In the genomic region with DNA sequence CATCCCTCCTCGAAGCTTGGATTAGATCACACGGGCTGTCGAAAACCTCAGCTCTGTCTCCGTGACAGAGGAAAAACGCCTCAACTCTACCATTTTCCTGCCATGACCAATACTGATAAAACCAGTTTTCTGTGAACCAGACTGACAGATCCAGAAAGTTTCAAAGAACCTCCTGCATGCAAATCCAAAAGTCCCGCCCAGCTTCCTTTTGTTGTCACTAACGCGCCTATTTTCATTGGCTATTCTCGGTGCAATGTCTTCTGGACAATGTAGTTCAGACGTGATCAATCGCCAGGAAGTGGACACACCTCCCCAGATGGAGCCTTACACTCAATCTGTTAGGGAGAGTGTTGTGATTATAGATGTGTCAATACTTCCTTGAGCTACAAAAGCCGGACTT, we compare ENCODE assay signal across 28 mouse cellular contexts. TPM values are rescaled to one million over a fixed set of nuclear protein-coding genes. Genes with fewer than 3 reads are reported as not detected.
A peak's percentile ranks its signal among the peaks of the same experiment; 100 is the strongest.
DNase-seq lines count a peak whose midpoint lies in the region; TF ChIP-seq lines count a peak whose summit lies in the region.
"Not testable (repeated sequence)": the region's sequence is repeated elsewhere in the genome, so short reads cannot be mapped to it uniquely, and the experiment has no call there.
"Had no signal": no experiment of that assay in that cellular context is flagged by ENCODE, and none has a peak within 500 bp of the region (broad histone marks: within the 10 kb centered on the region; RNA-seq: fewer than 3 reads in every experiment).

Gene Gm45783 (minus strand): TSS at position 143 of the 400 bp plus-strand sequence.

- peak; percentile 66 for DNase-seq in CH12.LX (ENCODE audit: extremely low read depth)
- peak; percentile 41 to 77 for DNase-seq in adrenal gland, adult (ENCODE audit: inconsistent age in 2 of 2, low spot score in 1 of 2)
- peak; percentile 0 for DNase-seq in brain, adult 2 months (ENCODE audit: low read depth, low spot score)
- peak; percentile 86 for DNase-seq in heart, adult 11 months
- DNase-seq in heart, postnatal 4 days: peak; percentile 6
- DNase-seq in kidney, postnatal 14 days: peak; percentile 7
- DNase-seq in liver, adult 2 months (ENCODE audit: extremely low read depth, low read depth, low spot score): peak; percentile 34

- not testable (repeated sequence) for TF ChIP-seq POLR2A in CH12.LX (IDR thresholded peaks at IDR 0.05; ENCODE audit: low read depth, low read length); liver, adult 2 months (IDR thresholded peaks at IDR 0.05; ENCODE audit: extremely low read depth, insufficient read depth, low read length); myocyte (IDR thresholded peaks at IDR 0.05; ENCODE audit: insufficient read length, low read depth)

- in situ Hi-C loops in CH12.LX (cut with MboI; ENCODE audit: low pct_ligation_motif_present, low pct_unique_long_range_greater_than_20kb, low sequenced_read_pairs): not testable (repeated sequence)

- not testable (repeated sequence) for H3K4me1 ChIP-seq in CH12.LX (ENCODE audit: control insufficient read depth in 1 of 2, insufficient read depth in 2 of 2); liver, adult 2 months (ENCODE audit: control insufficient read depth, insufficient read depth, low read length)

- H3K9ac ChIP-seq in CH12.LX (ENCODE audit: insufficient read depth, low read depth); liver, adult 2 months (ENCODE audit: low read depth, low read length): not testable (repeated sequence)

- not testable (repeated sequence) for H3ac ChIP-seq in myocyte (ENCODE audit: control insufficient read depth, insufficient read length)

- not testable (repeated sequence) for H3K27ac ChIP-seq in CH12.LX (ENCODE audit: insufficient read depth, low read depth); liver, adult 2 months (replicated peaks; ENCODE audit: insufficient read depth, low read depth, low read length)

- dilution Hi-C loops in CH12.LX (cut with MboI; ENCODE audit: extremely low pct_ligation_motif_present, extremely low pct_unique_long_range_greater_than_20kb, low sequenced_read_pairs): not testable (repeated sequence)

- H3K36me3 ChIP-seq in CH12.LX (replicated peaks in 1 of 2; ENCODE audit: control insufficient read depth in 1 of 2, insufficient read depth in 1 of 2, low read length in 1 of 2); liver, adult 2 months (ENCODE audit: control insufficient read depth, insufficient read depth, low read length); myocyte (ENCODE audit: control insufficient read depth, insufficient read depth): not testable (repeated sequence)

- not testable (repeated sequence) for H3K9me3 ChIP-seq in CH12.LX (replicated peaks; ENCODE audit: low read length)

- not testable (repeated sequence) for H3K27me3 ChIP-seq in CH12.LX (replicated peaks); liver, adult 2 months (ENCODE audit: control insufficient read depth, insufficient read depth, low read length); myocyte (ENCODE audit: control insufficient read depth, insufficient read depth, insufficient read length)

- peak within 1 kb of the TSS in 1 of 3 experiments; percentile 23 for H3K4me3 ChIP-seq in CH12.LX (replicated peaks in 1 of 3; ENCODE audit: low read depth in 2 of 3, low read length in 2 of 3, poor library complexity in 1 of 3)
- not testable (repeated sequence) for H3K4me3 ChIP-seq in liver, adult 2 months (ENCODE audit: insufficient read depth, low read depth, low read length); myocyte

- not testable (repeated sequence) for TF ChIP-seq EP300 in CH12.LX (IDR thresholded peaks at IDR 0.05; ENCODE audit: low read length)

- not testable (repeated sequence) for TF ChIP-seq RAD21 in CH12.LX (IDR thresholded peaks at IDR 0.05; ENCODE audit: low read depth, low read length)

- not testable (repeated sequence) for H3K79me2 ChIP-seq in CH12.LX (replicated peaks; ENCODE audit: control insufficient read depth, extremely low read depth, insufficient read depth, poor library complexity, severe bottlenecking); liver, adult 2 months (ENCODE audit: control insufficient read depth, insufficient read depth, low read length); myocyte (ENCODE audit: control insufficient read depth, insufficient read depth)

- H3K4me2 ChIP-seq in CH12.LX (ENCODE audit: insufficient read depth, low read depth, poor library complexity, severe bottlenecking): not testable (repeated sequence)
- H3K4me2 ChIP-seq in myocyte (ENCODE audit: low read depth): peak within 1 kb of the TSS; percentile 48

- TF ChIP-seq CTCF in CH12.LX (conservative IDR thresholded peaks at IDR 0.05 in 1 of 2, IDR thresholded peaks at IDR 0.05 in 1 of 2; ENCODE audit: low read depth in 2 of 2, low read length in 2 of 2); liver, adult 2 months (IDR thresholded peaks at IDR 0.05; ENCODE audit: low read depth, low read length): not testable (repeated sequence)

- WGBS in liver, adult 2 months: 33% methylated on average over 12 of the region's 12 CpGs

TF ChIP-seq in CH12.LX, 34 proteins besides CTCF, POLR2A, EP300 and RAD21:
- TF ChIP-seq HCFC1 (IDR thresholded peaks at IDR 0.05; ENCODE audit: low read depth, low read length): peak; percentile 74
- TF ChIP-seq ELF1 (IDR thresholded peaks at IDR 0.05; ENCODE audit: low read depth, low read length): 0 out of 2 replicates have a peak, but pooled peaks have one; percentile 31

RNA-seq across cellular contexts. Expression of gene Gm45783, which starts in this region (rescaled TPM):
- total RNA-seq in CH12.LX (2012; rRNA removed) (not detected in 2 replicates), CH12.LX (2014; rRNA removed) (not detected in 2 replicates)
- polyA plus RNA-seq in CH12.LX (2012; ENCODE audit: insufficient read length, low read depth) (not detected in 2 replicates), myocyte (2012; fragmentation: generic; extraction: Trizol) (not detected)
- not detected for total RNA-seq in heart, postnatal 4 days (2021)
- not detected in 2 replicates for total RNA-seq in liver, adult 2 months (2014; rRNA removed)
- polyA plus RNA-seq in liver, adult 2 months (2012; rRNA removed): not detected in 2 replicates
- total RNA-seq: gastrocnemius, adult 8-10 months; heart, postnatal 36 days; layer of hippocampus, postnatal 14 days; left cerebral cortex, adult 8-10 months; left cerebral cortex, postnatal 4 days; megakaryocyte-erythroid progenitor cell, adult 5-6 weeks had no signal
- polyA plus RNA-seq: embryonic facial prominence, embryonic 13.5 days; forebrain, embryonic 13.5 days; frontal cortex, adult 2 months; gonadal fat pad, adult 2 months; heart, embryonic 14.5 days; hindbrain, embryonic 14.5 days; inflammation-experienced regulatory T-cells, adult 6 months; kidney, embryonic 14.5 days; liver, embryonic 11.5 days; liver, postnatal 0 days; midbrain, embryonic 14.5 days; neural tube, embryonic 12.5 days; Patski; thymus, postnatal 0 days had no signal

Comparison
In these comparisons a context has a peak if more than half of its experiments do, and no peak if none do; other contexts are left out.
1. Peak in DNase-seq in CH12.LX; RNA of the gene not detected or under 1 TPM.
2. Peak in DNase-seq in heart, postnatal 4 days; RNA of the gene not detected or under 1 TPM.
3. Peak in DNase-seq in liver, adult 2 months; RNA of the gene not detected or under 1 TPM.
4. DNase-seq: peak in every context shown above with its lines; median percentile 86 in heart, adult 11 months; 66 in CH12.LX; 59 in adrenal gland, adult; 34 in liver, adult 2 months; 7 in kidney, postnatal 14 days; 6 in heart, postnatal 4 days; 0 in brain, adult 2 months.